Mouse (Mus musculus): ENCODE measurements around the gene Pofut2. TPM values are rescaled to one million over a fixed set of nuclear protein-coding genes. Genes with fewer than 3 reads are reported as not detected.

Gene Pofut2
- polyA plus RNA-seq, 1 experiment, result 29.4 TPM

DNA sequence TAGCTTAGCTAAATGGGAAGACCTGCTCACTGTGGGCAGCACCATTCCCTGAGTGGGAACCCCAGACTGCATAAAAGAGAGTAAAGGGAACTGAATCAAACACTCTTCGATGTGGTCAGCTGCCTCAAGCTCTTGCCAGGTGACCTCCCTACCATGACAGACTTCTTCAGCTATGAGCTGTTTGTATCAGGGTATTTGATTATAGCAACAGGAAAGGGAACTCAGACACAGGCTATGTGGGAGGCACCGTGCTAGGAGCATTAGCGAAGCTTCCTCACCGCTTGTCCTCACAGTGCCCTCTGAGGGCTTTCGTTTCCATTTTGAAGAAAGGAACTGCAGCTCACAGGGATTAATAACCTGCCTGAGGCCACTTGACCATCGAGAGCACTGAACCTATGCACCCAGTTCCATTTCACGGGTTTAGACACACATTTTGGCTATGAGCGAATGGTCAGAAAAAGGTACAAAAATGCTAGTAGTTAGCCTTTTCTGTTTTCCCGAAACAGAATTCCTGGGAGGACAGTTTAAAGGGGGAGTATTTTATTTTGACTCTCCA, 55.8 kb downstream of the Pofut2 start:
- Histone ChIP-seq H3K27ac (ENCODE audit: insufficient read depth, low read length) (no peak overlapping the region), H3K36me3 (ENCODE audit: control insufficient read depth, insufficient read depth, low read length) (no peaks in the 10 kb centered on the region), H3K4me3 (ENCODE audit: extremely low read depth, insufficient read depth, insufficient read length) (no peak overlapping the region), H3K4me1 (ENCODE audit: control insufficient read depth, insufficient read depth, insufficient read length) (no peaks in the 10 kb centered on the region; the same call in 1 of the 2 replicates), H3K27me3 (ENCODE audit: control insufficient read depth, insufficient read depth, low read length) (no peaks in the 10 kb centered on the region)
- WGBS, result 51% methylated on average over 9 of the region's 9 CpGs
- TF ChIP-seq CTCF (IDR thresholded peaks at IDR 0.05; ENCODE audit: extremely low read depth, insufficient read depth, insufficient read length, insufficient replicate concordance), result no peak
- no peak for TF ChIP-seq POLR2A (IDR thresholded peaks at IDR 0.05; ENCODE audit: low read depth, low read length)
- peak in 1 of 2 experiments; percentile 3 for DNase-seq (ENCODE audit: low read depth in 1 of 2, low spot score in 2 of 2)

DNA sequence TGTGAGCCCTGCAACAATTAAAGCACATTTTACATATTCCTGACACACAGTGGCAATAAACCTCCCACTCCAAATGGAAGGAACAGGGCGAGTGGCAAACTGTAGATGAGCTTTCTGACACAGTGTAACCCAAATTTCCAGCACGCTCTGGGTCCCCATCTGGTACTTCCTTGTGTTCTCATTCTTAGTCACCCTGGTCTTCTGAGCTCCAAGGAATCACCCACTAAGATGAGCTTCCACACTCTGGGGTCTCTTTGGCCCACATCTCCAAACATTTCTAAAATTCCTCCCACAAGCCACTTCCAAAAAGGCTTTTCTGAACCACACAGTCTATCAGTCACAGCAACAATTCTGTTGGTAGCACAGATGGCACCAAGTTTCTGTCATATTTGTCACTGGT, 56.7 kb downstream of the Pofut2 start:
- H3K36me3 ChIP-seq (ENCODE audit: control insufficient read depth, insufficient read depth, low read length), result no peaks in the 10 kb centered on the region
- no peaks in the 10 kb centered on the region; the same call in 1 of the 2 replicates for H3K4me1 ChIP-seq (ENCODE audit: control insufficient read depth, insufficient read depth, insufficient read length)
- 88% methylated on average over 2 of the region's 2 CpGs for WGBS
- H3K4me3 ChIP-seq (ENCODE audit: extremely low read depth, insufficient read depth, insufficient read length), result no peak overlapping the region
- DNase-seq (ENCODE audit: low read depth in 1 of 2, low spot score in 2 of 2), result no peak
- H3K27ac ChIP-seq (ENCODE audit: insufficient read depth, low read length), result no peak overlapping the region
- H3K27me3 ChIP-seq (ENCODE audit: control insufficient read depth, insufficient read depth, low read length), result no peaks in the 10 kb centered on the region
- TF ChIP-seq CTCF (IDR thresholded peaks at IDR 0.05; ENCODE audit: extremely low read depth, insufficient read depth, insufficient read length, insufficient replicate concordance) (no peak), POLR2A (IDR thresholded peaks at IDR 0.05; ENCODE audit: low read depth, low read length) (no peak)

Other genes with a start within 250 kb of the Pofut2 start
- 46.5 and 65.7 TPM in 2 replicates for gene Slc19a1, start 227.0 kb upstream of the Pofut2 start, polyA plus RNA-seq (2012; rRNA removed)
- gene Col18a1, start 92.7 kb upstream of the Pofut2 start, polyA plus RNA-seq (2012; rRNA removed), result 15.0 and 23.4 TPM in 2 replicates
- gene Adarb1, start 159.1 kb downstream of the Pofut2 start, polyA plus RNA-seq (2012; rRNA removed), result 2.2 and 2.7 TPM in 2 replicates